Mouse (Mus musculus): ENCODE results near the gene Adamts12. TPM values are rescaled to one million over a fixed set of nuclear protein-coding genes. Genes with fewer than 3 reads are reported as not detected.

The Adamts12 gene
- polyA plus RNA-seq, 1 experiment from 2014 or later = 2.2 TPM

GRCm38 (mm10) chr15:11360888-11361287 lies 296.3 kb downstream of the Adamts12 start:
- no peak overlapping the region for H3K4me3 ChIP-seq
- H3K4me1 ChIP-seq = no peaks in the 10 kb centered on the region
- no peak overlapping the region for H3K9ac ChIP-seq
- 93% methylated on average over 1 of the region's 1 CpGs for WGBS
- H3K27ac ChIP-seq = no peak overlapping the region
- no peak for ATAC-seq (replicated peaks)
- H3K4me2 ChIP-seq = no peak overlapping the region
- H3K36me3 ChIP-seq (replicated peaks) = no peaks in the 10 kb centered on the region
- no peaks in the 10 kb centered on the region for H3K9me3 ChIP-seq
- H3K27me3 ChIP-seq (replicated peaks) = no peaks in the 10 kb centered on the region

GRCm38 (mm10) chr15:11361824-11362223 lies 297.2 kb downstream of the Adamts12 start:
- 91% methylated on average over 5 of the region's 5 CpGs for WGBS
- no peak overlapping the region for H3K4me2 ChIP-seq
- no peaks in the 10 kb centered on the region for H3K27me3 ChIP-seq (replicated peaks)
- no peak overlapping the region for H3K4me3 ChIP-seq
- ATAC-seq (replicated peaks) = no peak
- no peak overlapping the region for H3K27ac ChIP-seq
- H3K9me3 ChIP-seq = no peaks in the 10 kb centered on the region
- no peaks in the 10 kb centered on the region for H3K4me1 ChIP-seq
- no peak overlapping the region for H3K9ac ChIP-seq
- no peaks in the 10 kb centered on the region for H3K36me3 ChIP-seq (replicated peaks)

- Histone ChIP-seq H3K4me1 (no peaks in the 10 kb centered on the region), H3K4me3 (no peak overlapping the region), H3K9ac (no peak overlapping the region), H3K27ac (no peak overlapping the region), H3K27me3 (replicated peaks) (no peaks in the 10 kb centered on the region), H3K36me3 (replicated peaks) (no peaks in the 10 kb centered on the region), H3K4me2 (no peak overlapping the region), H3K9me3 (no peaks in the 10 kb centered on the region)
- ATAC-seq (replicated peaks) = peak; percentile 67
- 26% methylated on average over 2 of the region's 2 CpGs for WGBS
These were observed 299.5 kb downstream of the Adamts12 start for GRCm38 (mm10) chr15:11364112-11364511.

GRCm38 (mm10) chr15:11364795-11365194 lies 300.2 kb downstream of the Adamts12 start:
- no peaks in the 10 kb centered on the region for H3K4me1 ChIP-seq
- H3K9ac ChIP-seq = no peak overlapping the region
- ATAC-seq (replicated peaks) = no peak
- no peak overlapping the region for H3K4me3 ChIP-seq
- H3K4me2 ChIP-seq = no peak overlapping the region
- no peaks in the 10 kb centered on the region for H3K36me3 ChIP-seq (replicated peaks)
- no peaks in the 10 kb centered on the region for H3K9me3 ChIP-seq
- 95% methylated on average over 1 of the region's 1 CpGs for WGBS
- H3K27ac ChIP-seq = no peak overlapping the region
- no peaks in the 10 kb centered on the region for H3K27me3 ChIP-seq (replicated peaks)

GRCm38 (mm10) chr15:11369572-11369971 lies 305.0 kb downstream of the Adamts12 start:
- Histone ChIP-seq H3K4me2 (no peak overlapping the region), H3K36me3 (replicated peaks) (no peaks in the 10 kb centered on the region), H3K4me1 (no peaks in the 10 kb centered on the region), H3K9ac (no peak overlapping the region), H3K27ac (no peak overlapping the region), H3K4me3 (no peak overlapping the region), H3K27me3 (replicated peaks) (no peaks in the 10 kb centered on the region), H3K9me3 (no peaks in the 10 kb centered on the region)
- no peak for ATAC-seq (replicated peaks)
- 81% methylated on average over 3 of the region's 3 CpGs for WGBS

GRCm38 (mm10) chr15:11370477-11371085 lies 306.0 kb downstream of the Adamts12 start:
- Histone ChIP-seq H3K4me1 (no peaks in the 10 kb centered on the region), H3K9ac (no peak overlapping the region), H3K36me3 (replicated peaks) (no peaks in the 10 kb centered on the region), H3K27ac (no peak overlapping the region), H3K4me2 (no peak overlapping the region), H3K4me3 (no peak overlapping the region), H3K9me3 (no peaks in the 10 kb centered on the region), H3K27me3 (replicated peaks) (no peaks in the 10 kb centered on the region)
- no peak for ATAC-seq (replicated peaks)
- 88% methylated on average over 7 of the region's 7 CpGs for WGBS

- Histone ChIP-seq H3K27ac (no peak overlapping the region), H3K36me3 (replicated peaks) (peaks cover under 1% of the 10 kb centered on the region; the same call in 1 of the 2 replicates), H3K9ac (no peak overlapping the region), H3K4me3 (no peak overlapping the region), H3K4me2 (no peak overlapping the region), H3K27me3 (replicated peaks) (no peaks in the 10 kb centered on the region), H3K9me3 (no peaks in the 10 kb centered on the region), H3K4me1 (no peaks in the 10 kb centered on the region)
- WGBS = 86% methylated on average over 8 of the region's 8 CpGs
- ATAC-seq (replicated peaks) = peak; percentile 34
These were observed 315.0 kb downstream of the Adamts12 start for GRCm38 (mm10) chr15:11379431-11380086.

GRCm38 (mm10) chr15:11380087-11380530 lies 315.5 kb downstream of the Adamts12 start:
- 44% methylated on average over 8 of the region's 8 CpGs for WGBS
- no peak overlapping the region for H3K4me3 ChIP-seq
- no peak overlapping the region for H3K4me2 ChIP-seq

GRCm38 (mm10) chr15:11380616-11381015 lies 316.0 kb downstream of the Adamts12 start:
- H3K36me3 ChIP-seq (replicated peaks) = peaks cover 10% of the 10 kb centered on the region; the same call in 1 of the 2 replicates
- WGBS = 80% methylated on average over 8 of the region's 8 CpGs
- no peak overlapping the region for H3K4me2 ChIP-seq
- no peaks in the 10 kb centered on the region for H3K27me3 ChIP-seq (replicated peaks)
- ATAC-seq (replicated peaks) = peak; percentile 40; the same call in 1 of the 2 replicates
- H3K27ac ChIP-seq = no peak overlapping the region
- H3K9me3 ChIP-seq = no peaks in the 10 kb centered on the region
- no peaks in the 10 kb centered on the region for H3K4me1 ChIP-seq
- H3K9ac ChIP-seq = no peak overlapping the region
- H3K4me3 ChIP-seq = no peak overlapping the region

More at GRCm38 (mm10) chr15:11380087-11380530, 315.5 kb downstream of the Adamts12 start:
- H3K9me3 ChIP-seq = no peaks in the 10 kb centered on the region
- no peaks in the 10 kb centered on the region for H3K27me3 ChIP-seq (replicated peaks)
- no peaks in the 10 kb centered on the region for H3K4me1 ChIP-seq
- H3K9ac ChIP-seq = no peak overlapping the region
- H3K27ac ChIP-seq = no peak overlapping the region
- H3K36me3 ChIP-seq (replicated peaks) = peaks cover 5% of the 10 kb centered on the region; the same call in 1 of the 2 replicates
- ATAC-seq (replicated peaks) = peak; percentile 86

- Histone ChIP-seq H3K9me3 (no peaks in the 10 kb centered on the region), H3K4me2 (no peak overlapping the region), H3K27ac (no peak overlapping the region), H3K4me3 (no peak overlapping the region), H3K4me1 (no peaks in the 10 kb centered on the region), H3K36me3 (replicated peaks) (peaks cover 21% of the 10 kb centered on the region; the same call in 1 of the 2 replicates), H3K9ac (no peak overlapping the region), H3K27me3 (replicated peaks) (no peaks in the 10 kb centered on the region)
- ATAC-seq (replicated peaks) = no peak
- WGBS = 81% methylated on average over 12 of the region's 12 CpGs
These were observed 318.0 kb downstream of the Adamts12 start for GRCm38 (mm10) chr15:11382585-11382984.

GRCm38 (mm10) chr15:11383796-11384195 lies 319.2 kb downstream of the Adamts12 start:
- Histone ChIP-seq H3K9ac (no peak overlapping the region), H3K27ac (no peak overlapping the region), H3K4me1 (no peaks in the 10 kb centered on the region), H3K4me3 (no peak overlapping the region), H3K9me3 (no peaks in the 10 kb centered on the region), H3K36me3 (replicated peaks) (peaks cover 29% of the 10 kb centered on the region), H3K27me3 (replicated peaks) (no peaks in the 10 kb centered on the region), H3K4me2 (no peak overlapping the region)
- 92% methylated on average over 21 of the region's 21 CpGs for WGBS
- ATAC-seq (replicated peaks) = no peak

- ATAC-seq (replicated peaks) = no peak
- 96% methylated on average over 16 of the region's 16 CpGs for WGBS
- Histone ChIP-seq H3K9me3 (no peaks in the 10 kb centered on the region), H3K4me3 (no peak overlapping the region), H3K27ac (no peak overlapping the region), H3K36me3 (replicated peaks) (peaks cover 42% of the 10 kb centered on the region), H3K9ac (no peak overlapping the region), H3K27me3 (replicated peaks) (no peaks in the 10 kb centered on the region), H3K4me1 (peaks cover 5% of the 10 kb centered on the region), H3K4me2 (no peak overlapping the region)
These were observed 328.3 kb downstream of the Adamts12 start for GRCm38 (mm10) chr15:11392903-11393302.

GRCm38 (mm10) chr15:11396421-11396820 lies 331.8 kb downstream of the Adamts12 start:
- Histone ChIP-seq H3K27me3 (replicated peaks) (no peaks in the 10 kb centered on the region), H3K9ac (no peak overlapping the region), H3K27ac (no peak overlapping the region), H3K4me2 (no peak overlapping the region), H3K9me3 (no peaks in the 10 kb centered on the region), H3K4me1 (peaks cover 19% of the 10 kb centered on the region), H3K36me3 (replicated peaks) (peaks cover 19% of the 10 kb centered on the region), H3K4me3 (no peak overlapping the region)
- 93% methylated on average over 6 of the region's 6 CpGs for WGBS
- no peak for ATAC-seq (replicated peaks)

All from midbrain, embryonic 15.5 days (tissue).